Mouse (Mus musculus) forebrain, embryonic 16.5 days (tissue): Measurements from ENCODE around the gene Cacna2d3. TPM values are rescaled to one million over a fixed set of nuclear protein-coding genes. Genes with fewer than 3 reads are reported as not detected.
A peak's percentile ranks its signal among the peaks of the same experiment; 100 is the strongest.

ENCODE experiments used
- ATAC-seq: fragments of 200-750 bp; cut with Nextera tagmentation; 2 replicates; pipeline ENCODE4 v1.8.0; 2017; ENCODE audit warnings: mild to moderate bottlenecking, moderate library complexity
- H3K27ac ChIP-seq: fragments of 300-500 bp; sonication (generic); 2 replicates; pipeline ENCODE4 v1.5.1; 2014; ENCODE audit warnings: low read length, control low read depth
- H3K27me3 ChIP-seq: fragments of 300-500 bp; sonication (generic); replicated peaks from 2 replicates; pipeline ENCODE4 v1.6.1; 2014; ENCODE audit warnings: low read length; ENCODE audit not compliant: control insufficient read depth, insufficient read depth
- H3K36me3 ChIP-seq: fragments of 300-500 bp; sonication (generic); 2 replicates; pipeline ENCODE4 v1.6.1; 2014; ENCODE audit not compliant: control insufficient read depth, insufficient read depth
- H3K4me1 ChIP-seq: fragments of 300-500 bp; sonication (generic); replicated peaks from 2 replicates; pipeline ENCODE4 v1.6.1; 2014; ENCODE audit warnings: low read length; ENCODE audit not compliant: control insufficient read depth, insufficient read depth
- H3K4me2 ChIP-seq: fragments of 300-500 bp; sonication (generic); 2 replicates; pipeline ENCODE4 v1.6.1; 2014; ENCODE audit warnings: mild to moderate bottlenecking, low read length, control low read depth
- H3K4me3 ChIP-seq: fragments of 300-500 bp; sonication (generic); replicated peaks from 2 replicates; pipeline ENCODE4 v1.5.1; 2014; ENCODE audit warnings: mild to moderate bottlenecking, low read length, control low read depth
- H3K9ac ChIP-seq: fragments of 300-500 bp; sonication (generic); replicated peaks from 2 replicates; pipeline ENCODE4 v1.6.1; 2014; ENCODE audit warnings: low read depth, low read length, control low read depth
- H3K9me3 ChIP-seq: fragments of 300-500 bp; sonication (generic); 2 replicates; pipeline ENCODE4 v1.6.1; 2016; ENCODE audit warnings: low read length; ENCODE audit not compliant: control insufficient read depth
- WGBS: fragments of 180-500 bp; shearing (Covaris S2); extraction: QIAGEN DNeasy Blood & Tissue Kit; methylation state at CpG from one replicate; pipeline ENCODE4 v1.1.7; 2014; 5-methylcytosine and 5-hydroxymethylcytosine counted together
- polyA plus RNA-seq: library from polyadenylated mRNA; unstranded; fragments of >200 nt; fragmentation: Nextera tagmentation; extraction: Ambion mirVana; gene quantifications from 2 replicates; pipeline ENCODE4 v1.2.1, GENCODE M21; 2015

The Cacna2d3 gene
- polyA plus RNA-seq, 1 experiment from 2014 or later: 34.0 TPM

- Histone ChIP-seq H3K27me3 (no peaks in the 10 kb centered on the region), H3K4me3 (no peak overlapping the region), H3K9ac (no peak overlapping the region), H3K9me3 (no peaks in the 10 kb centered on the region), H3K4me2 (no peak overlapping the region), H3K4me1 (peaks cover 9% of the 10 kb centered on the region), H3K36me3 (no peaks in the 10 kb centered on the region), H3K27ac (no peak overlapping the region)
- 66% methylated on average over 3 of the region's 3 CpGs for WGBS
- no peak for ATAC-seq
Observed at GRCm38 (mm10) chr14:29159803-29160202, 561.9 kb downstream of the Cacna2d3 start.

- Histone ChIP-seq H3K27me3 (no peaks in the 10 kb centered on the region), H3K36me3 (no peaks in the 10 kb centered on the region), H3K27ac (no peak overlapping the region), H3K9ac (no peak overlapping the region), H3K4me1 (no peaks in the 10 kb centered on the region), H3K4me3 (no peak overlapping the region), H3K4me2 (no peak overlapping the region), H3K9me3 (no peaks in the 10 kb centered on the region)
- no peak for ATAC-seq
- 90% methylated on average over 5 of the region's 5 CpGs for WGBS
Observed at GRCm38 (mm10) chr14:29157096-29157495, 564.6 kb downstream of the Cacna2d3 start.

GRCm38 (mm10) chr14:29144184-29144583 is 577.5 kb downstream of the Cacna2d3 start:
- Histone ChIP-seq H3K4me1 (peaks cover 11% of the 10 kb centered on the region), H3K9me3 (no peaks in the 10 kb centered on the region), H3K36me3 (no peaks in the 10 kb centered on the region), H3K27ac (peak overlapping the region; percentile 47), H3K9ac (no peak overlapping the region), H3K4me2 (no peak overlapping the region), H3K27me3 (no peaks in the 10 kb centered on the region), H3K4me3 (no peak overlapping the region)
- ATAC-seq: peak; percentile 88
- 19% methylated on average over 2 of the region's 2 CpGs for WGBS

- Histone ChIP-seq H3K4me3 (no peak overlapping the region), H3K27ac (no peak overlapping the region), H3K9me3 (no peaks in the 10 kb centered on the region), H3K4me1 (peaks cover 5% of the 10 kb centered on the region), H3K4me2 (no peak overlapping the region), H3K36me3 (no peaks in the 10 kb centered on the region), H3K27me3 (no peaks in the 10 kb centered on the region), H3K9ac (no peak overlapping the region)
- WGBS: 79% methylated on average over 7 of the region's 7 CpGs
- no peak for ATAC-seq
Observed at GRCm38 (mm10) chr14:29137614-29138013, 584.0 kb downstream of the Cacna2d3 start.

- Histone ChIP-seq H3K27me3 (no peaks in the 10 kb centered on the region), H3K4me1 (peaks cover 5% of the 10 kb centered on the region), H3K9ac (no peak overlapping the region), H3K9me3 (no peaks in the 10 kb centered on the region), H3K4me2 (no peak overlapping the region), H3K4me3 (no peak overlapping the region), H3K36me3 (no peaks in the 10 kb centered on the region), H3K27ac (no peak overlapping the region)
- WGBS: 61% methylated on average over 10 of the region's 10 CpGs
- no peak for ATAC-seq
Observed at GRCm38 (mm10) chr14:29137006-29137579, 584.6 kb downstream of the Cacna2d3 start.

GRCm38 (mm10) chr14:29134901-29135300 is 586.8 kb downstream of the Cacna2d3 start:
- WGBS: 69% methylated on average over 5 of the region's 5 CpGs
- Histone ChIP-seq H3K27ac (no peak overlapping the region), H3K4me1 (peaks cover 8% of the 10 kb centered on the region), H3K36me3 (no peaks in the 10 kb centered on the region), H3K4me2 (no peak overlapping the region), H3K27me3 (no peaks in the 10 kb centered on the region), H3K4me3 (no peak overlapping the region), H3K9me3 (no peaks in the 10 kb centered on the region), H3K9ac (no peak overlapping the region)
- no peak for ATAC-seq

GRCm38 (mm10) chr14:29130511-29130910 is 591.2 kb downstream of the Cacna2d3 start:
- Histone ChIP-seq H3K4me2 (no peak overlapping the region), H3K4me3 (no peak overlapping the region), H3K27me3 (no peaks in the 10 kb centered on the region), H3K27ac (no peak overlapping the region), H3K36me3 (no peaks in the 10 kb centered on the region), H3K9me3 (no peaks in the 10 kb centered on the region), H3K4me1 (0 out of 2 replicates have a peak, but pooled peaks cover 3% of the 10 kb centered on the region), H3K9ac (no peak overlapping the region)
- ATAC-seq: peak; percentile 36; the same call in 1 of the 2 replicates

- Histone ChIP-seq H3K4me1 (no peaks in the 10 kb centered on the region), H3K9me3 (no peaks in the 10 kb centered on the region), H3K9ac (no peak overlapping the region), H3K27me3 (no peaks in the 10 kb centered on the region), H3K4me3 (no peak overlapping the region), H3K36me3 (no peaks in the 10 kb centered on the region), H3K27ac (no peak overlapping the region), H3K4me2 (no peak overlapping the region)
- ATAC-seq: no peak
Observed at GRCm38 (mm10) chr14:29123886-29124285, 597.8 kb downstream of the Cacna2d3 start.

GRCm38 (mm10) chr14:29122749-29123148 is 598.9 kb downstream of the Cacna2d3 start:
- 99% methylated on average over 3 of the region's 3 CpGs for WGBS
- H3K27me3 ChIP-seq: no peaks in the 10 kb centered on the region

More at GRCm38 (mm10) chr14:29122749-29123148, 598.9 kb downstream of the Cacna2d3 start:
- H3K9ac ChIP-seq: no peak overlapping the region
- ATAC-seq: no peak
- H3K4me2 ChIP-seq: no peak overlapping the region
- H3K27ac ChIP-seq: no peak overlapping the region
- H3K9me3 ChIP-seq: no peaks in the 10 kb centered on the region
- no peaks in the 10 kb centered on the region for H3K4me1 ChIP-seq
- no peak overlapping the region for H3K4me3 ChIP-seq
- no peaks in the 10 kb centered on the region for H3K36me3 ChIP-seq
